Mouse (Mus musculus) thymus, postnatal 14 days (tissue): ENCODE results near the gene Hbq1a.

Experiments
- DNase-seq: peaks from one replicate; pipeline ENCODE4 v3.0.0; 2021

Gene Hbq1a

DNA sequence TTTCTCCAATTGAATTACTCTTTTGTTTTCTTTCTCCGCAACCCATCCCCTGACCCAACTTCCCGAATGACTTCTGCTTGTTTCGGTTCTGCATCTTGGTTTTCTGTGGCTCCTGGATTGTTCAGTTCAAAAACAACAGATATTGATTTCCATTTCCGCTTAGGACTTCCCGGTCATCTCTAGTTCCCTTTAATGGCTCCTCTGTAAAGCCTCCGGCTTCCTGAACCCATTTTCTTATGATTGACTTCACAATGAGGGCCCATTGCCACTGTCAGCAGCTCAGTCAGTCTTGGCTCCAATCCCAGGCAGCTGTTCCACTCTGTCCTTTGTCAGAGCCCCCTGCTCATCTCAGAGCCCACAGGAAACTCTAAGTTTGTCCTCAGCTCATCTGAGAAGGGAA is 31.2 kb downstream of the Hbq1a start:
- no peak for DNase-seq

GRCm38 (mm10) chr11:32331861-32332260 is 32.0 kb downstream of the Hbq1a start:
- no peak for DNase-seq

DNA sequence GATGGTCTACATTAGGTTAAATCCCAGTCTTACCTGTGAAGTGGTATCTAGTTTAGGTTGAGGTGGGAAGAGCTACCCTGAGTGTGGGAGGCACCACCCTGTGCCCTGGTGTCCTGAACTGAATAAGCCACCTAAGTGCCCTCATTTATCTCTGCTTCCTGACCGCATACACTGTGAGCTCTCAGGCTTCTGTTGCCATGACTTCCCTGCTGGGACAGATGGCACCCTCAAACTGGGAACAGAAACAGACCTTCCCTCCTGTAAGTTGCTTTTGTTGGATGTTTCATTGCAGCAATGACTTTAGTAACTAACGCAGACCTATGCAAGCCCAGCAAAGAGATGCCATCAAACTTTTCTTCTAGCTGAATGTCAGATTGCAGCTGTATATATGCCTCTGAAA is 33.4 kb downstream of the Hbq1a start:
- DNase-seq = no peak

GRCm38 (mm10) chr11:32336435-32336907 is 36.6 kb downstream of the Hbq1a start:
- no peak for DNase-seq

- DNase-seq = no peak
These were observed 39.3 kb downstream of the Hbq1a start for GRCm38 (mm10) chr11:32339131-32339531.

DNA sequence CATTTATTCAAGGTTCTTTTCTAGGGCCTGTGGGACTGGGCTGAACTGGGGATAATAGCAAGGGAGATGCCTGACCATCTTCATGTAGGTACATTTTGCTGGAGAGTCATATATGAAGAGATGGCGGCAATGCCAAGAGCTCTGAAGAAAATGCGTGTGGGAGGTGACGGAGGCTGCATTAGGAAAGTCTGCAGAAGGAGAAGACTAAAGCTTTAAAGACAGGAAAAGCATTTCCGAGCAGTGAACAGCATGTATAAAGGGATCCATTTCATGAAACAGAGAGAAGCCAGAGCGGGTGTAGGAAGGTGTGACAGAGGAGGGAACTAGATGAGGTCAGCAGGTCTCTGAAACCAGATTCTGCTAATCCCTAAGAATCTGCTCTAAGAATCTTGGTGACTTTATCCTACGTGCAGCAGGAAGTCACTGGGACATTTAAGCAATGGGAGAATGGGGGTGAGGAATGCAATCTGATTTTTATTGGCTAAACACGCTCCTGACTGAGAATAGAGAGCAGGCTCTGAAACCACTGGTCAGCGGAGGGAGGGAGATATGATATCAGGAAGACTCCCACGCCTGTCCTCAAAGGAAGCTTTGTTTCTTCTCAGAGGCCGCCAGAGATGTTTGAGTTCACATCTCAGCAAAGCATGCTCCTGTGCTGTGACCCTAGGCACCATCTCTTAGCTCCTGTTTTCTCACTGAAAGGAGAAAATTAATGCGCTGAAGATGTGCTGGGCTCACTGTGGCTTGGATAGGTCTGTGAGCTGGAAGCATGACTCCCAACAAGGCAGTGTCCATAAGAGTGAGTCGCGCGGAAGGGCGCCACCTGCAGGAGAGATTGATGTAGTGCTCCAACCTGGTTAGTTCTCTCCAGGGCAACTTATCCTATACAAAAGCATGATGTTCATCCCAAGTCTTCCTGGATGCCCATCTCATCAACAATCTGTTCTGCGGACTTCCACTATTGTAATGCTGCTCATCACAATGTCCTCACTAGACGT is 40.9 kb downstream of the Hbq1a start:
- peak; percentile 38 for DNase-seq

DNA sequence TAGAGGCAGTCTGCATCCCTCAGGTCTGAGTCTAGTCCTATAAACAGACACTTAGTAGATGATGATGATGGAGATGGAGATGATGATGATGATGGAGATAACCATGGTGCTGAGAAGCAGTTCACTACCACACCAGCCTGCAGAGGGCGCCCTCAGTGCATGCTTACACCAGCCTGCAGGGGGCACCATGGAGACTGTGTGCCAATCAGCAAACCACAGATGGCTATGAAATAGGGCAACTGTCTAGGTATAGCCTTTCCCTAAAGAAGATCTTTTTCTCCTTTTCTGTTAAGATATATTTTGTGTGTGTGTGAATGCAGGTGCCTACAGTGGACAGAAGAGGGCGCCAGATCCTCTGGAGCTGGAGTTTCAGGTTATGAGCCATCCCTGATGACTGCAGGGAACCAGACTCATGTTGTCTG is 42.9 kb downstream of the Hbq1a start:
- DNase-seq = peak; percentile 63

DNA sequence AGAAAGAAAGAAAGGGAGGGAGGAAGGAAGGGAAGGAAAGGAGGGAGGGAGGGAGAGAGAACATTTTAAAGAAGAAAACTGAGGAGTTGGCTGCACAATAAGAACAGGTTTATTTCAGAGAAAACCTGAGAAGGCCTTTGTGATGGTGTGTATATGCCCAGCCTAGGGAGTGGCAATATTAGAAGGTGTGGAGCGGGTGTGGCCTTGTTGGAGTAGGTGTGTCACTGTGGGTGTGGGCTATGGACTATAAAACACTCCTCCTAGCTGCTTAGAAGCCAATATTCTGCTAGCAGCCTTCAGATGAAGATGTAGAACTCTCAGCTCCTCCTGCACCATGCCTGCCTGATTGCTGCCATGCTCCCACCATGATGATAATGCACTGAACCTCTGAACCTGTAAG is 43.5 kb downstream of the Hbq1a start:
- DNase-seq = no peak

DNA sequence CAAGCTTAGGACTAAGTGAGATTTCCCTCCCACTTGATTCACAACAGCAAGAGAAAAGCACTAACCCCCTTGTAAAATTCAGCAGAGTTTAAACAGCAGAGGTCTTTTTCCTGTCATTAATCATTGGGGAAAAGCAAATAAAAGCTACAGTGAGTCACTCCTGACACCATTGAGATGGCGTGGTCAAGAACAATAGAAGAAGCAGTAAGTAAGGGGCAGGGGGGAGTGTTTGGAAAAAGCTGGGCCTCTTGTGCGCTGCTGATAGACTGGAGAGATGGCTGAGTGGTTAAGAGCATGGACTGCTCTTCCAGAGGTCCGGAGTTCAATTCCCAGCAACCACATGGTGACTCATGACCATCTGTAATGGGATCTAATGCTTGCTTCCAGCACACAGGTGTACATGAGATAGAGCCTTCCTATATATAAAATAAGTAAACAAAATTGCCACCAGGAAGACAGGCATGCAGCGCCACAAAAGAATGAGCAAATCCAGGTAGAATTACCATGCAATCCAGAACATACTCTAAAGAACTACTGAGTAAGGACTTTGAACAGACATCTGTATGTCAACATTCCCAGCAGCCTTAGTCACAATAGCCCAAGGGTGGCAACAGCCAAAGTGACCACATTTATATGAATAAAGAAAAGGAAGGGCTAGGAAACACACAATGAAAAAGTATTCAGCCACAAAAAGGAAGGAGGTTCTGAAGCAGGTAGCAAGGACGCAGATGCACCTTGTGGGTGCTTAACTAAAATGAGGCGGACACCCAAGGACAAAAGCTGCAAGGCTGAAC is 45.8 kb downstream of the Hbq1a start:
- DNase-seq = no peak

DNA sequence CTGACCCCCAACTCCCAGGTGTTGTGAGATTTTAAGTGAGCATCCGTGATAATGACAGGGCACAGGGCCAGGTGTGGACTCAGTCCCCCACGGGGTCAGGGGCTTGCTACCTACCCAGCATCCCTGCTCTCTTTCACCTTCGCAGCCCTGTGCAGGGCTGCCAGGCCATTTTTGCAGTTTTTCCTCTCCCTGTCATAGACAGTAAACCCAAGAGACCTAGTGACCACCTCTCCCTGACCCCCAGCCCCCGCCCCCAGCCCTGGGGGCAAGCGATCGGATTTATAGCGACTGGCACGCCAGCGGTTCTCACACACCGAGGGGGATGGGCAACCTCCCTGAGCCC is 47.4 kb downstream of the Hbq1a start:
- DNase-seq = no peak

GRCm38 (mm10) chr11:32347607-32348432 is 48.0 kb downstream of the Hbq1a start, which contains the start of gene Sh3pxd2b:
Gene Sh3pxd2b, plus strand, starts transcription at chr11:32347820.
- DNase-seq = peak; percentile 21

DNA sequence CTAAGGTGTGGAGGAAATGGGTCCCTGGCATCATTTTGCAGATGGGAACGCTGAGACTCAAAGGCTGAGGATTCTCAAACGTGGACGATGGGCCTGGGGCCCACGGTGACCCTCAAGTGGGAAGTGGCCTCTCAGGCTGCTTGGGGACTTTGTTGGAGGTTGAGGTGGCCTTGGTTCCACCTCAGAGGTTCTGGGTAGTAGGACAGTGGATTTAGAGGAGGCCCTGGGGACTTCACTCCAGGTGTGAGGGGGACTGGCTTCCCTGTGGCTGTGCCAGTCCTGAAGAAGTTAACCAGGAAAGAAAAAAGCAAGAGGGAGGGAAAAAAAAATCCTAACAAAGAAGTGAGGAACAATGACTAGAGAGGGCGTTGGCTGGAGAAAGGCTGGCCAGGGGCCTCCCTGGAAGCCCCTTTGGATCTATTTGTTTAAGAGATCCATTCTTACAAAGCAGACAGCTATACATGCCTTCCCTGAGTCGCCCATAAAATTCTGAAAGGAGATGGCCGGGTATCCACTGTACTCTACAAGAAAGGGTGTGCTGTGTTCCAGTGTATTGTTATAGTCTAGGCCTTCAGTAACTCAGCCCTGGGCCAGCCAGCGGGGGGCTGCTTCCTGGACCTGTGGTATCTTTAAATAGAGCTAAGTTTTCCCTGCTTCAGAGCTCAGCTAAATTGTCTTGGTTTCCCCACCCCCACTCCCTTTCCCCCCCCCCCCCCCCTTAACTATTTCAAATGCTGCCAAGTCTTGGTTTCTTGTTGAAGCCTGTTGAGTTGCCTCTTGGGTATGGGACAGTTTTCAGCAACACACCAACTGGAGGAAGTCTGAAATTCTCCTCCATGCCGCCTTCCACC is 48.8 kb downstream of the Hbq1a start:
- no peak for DNase-seq

- no peak for DNase-seq
These were observed 49.5 kb downstream of the Hbq1a start for GRCm38 (mm10) chr11:32349284-32349953.
